Mouse (Mus musculus) liver, adult 2 months (tissue): Measurements from ENCODE around the gene Rgs12. TPM values are rescaled to one million over a fixed set of nuclear protein-coding genes. Genes with fewer than 3 reads are reported as not detected.

ENCODE experiments used
- DNase-seq: peaks from one replicate; pipeline ENCODE4 v3.0.0-alpha.2; 2011; ENCODE audit warnings: low read depth, low spot score; ENCODE audit errors: extremely low read depth
- H3K27ac ChIP-seq: fragments of 200-500 bp; replicated peaks from 2 replicates; pipeline ENCODE4 v1.5.1; 2012; ENCODE audit warnings: low read depth, mild to moderate bottlenecking, control low read depth, inconsistent platforms, low read length; ENCODE audit not compliant: insufficient read depth
- H3K27me3 ChIP-seq: fragments of 200-500 bp; 2 replicates; pipeline ENCODE4 v1.6.1; 2012; ENCODE audit warnings: mild to moderate bottlenecking, moderate library complexity, low read length, inconsistent platforms; ENCODE audit not compliant: control insufficient read depth, insufficient read depth
- H3K36me3 ChIP-seq: fragments of 200-500 bp; 2 replicates; pipeline ENCODE4 v1.6.1; 2012; ENCODE audit warnings: low read length, inconsistent platforms; ENCODE audit not compliant: control insufficient read depth, insufficient read depth
- H3K4me1 ChIP-seq: fragments of 200-500 bp; 2 replicates; pipeline ENCODE4 v1.6.1; 2011; ENCODE audit warnings: low read length; ENCODE audit not compliant: control insufficient read depth, insufficient read depth
- H3K4me3 ChIP-seq: fragments of 200-500 bp; 2 replicates; pipeline ENCODE4 v1.5.1; 2011; ENCODE audit warnings: low read depth, mild to moderate bottlenecking, control low read depth, low read length, moderate library complexity; ENCODE audit not compliant: insufficient read depth
- H3K79me2 ChIP-seq: fragments of 200-500 bp; 2 replicates; pipeline ENCODE4 v1.6.1; 2012; ENCODE audit warnings: inconsistent platforms, mild to moderate bottlenecking, low read length, moderate library complexity; ENCODE audit not compliant: control insufficient read depth, insufficient read depth
- H3K9ac ChIP-seq: fragments of 200-500 bp; 2 replicates; pipeline ENCODE4 v1.6.1; 2012; ENCODE audit warnings: low read depth, mild to moderate bottlenecking, control low read depth, inconsistent platforms, low read length
- CTCF ChIP-seq: fragments of 200-500 bp; IDR thresholded peaks from 2 replicates; pipeline ENCODE4 v1.5.1; 2011; ENCODE audit warnings: low read depth, low read length, control low read depth
- POLR2A ChIP-seq: fragments of 200-500 bp; IDR thresholded peaks from 2 replicates; pipeline ENCODE4 v1.6.1; 2011; ENCODE audit warnings: low read length, control low read depth; ENCODE audit not compliant: insufficient read depth; ENCODE audit errors: extremely low read depth
- WGBS: fragments of 180-500 bp; shearing (Covaris S2); methylation state at CpG from one replicate; pipeline ENCODE4 v1.1.7; 2018; 5-methylcytosine and 5-hydroxymethylcytosine counted together
- polyA plus RNA-seq: library from polyadenylated mRNA; depleted of rRNA; stranded (reverse); fragments of >200 nt; gene quantifications from 2 replicates; pipeline ENCODE4 v1.2.3, GENCODE M21; 2012
- total RNA-seq: library from RNA; depleted of rRNA; stranded (reverse); fragments of >200 nt; gene quantifications from 2 replicates; pipeline ENCODE4 v1.2.3, GENCODE M21; 2014

Rgs12 gene
- total and polyA plus RNA-seq, 2 experiments, result 4.7 to 6.3 TPM

DNA sequence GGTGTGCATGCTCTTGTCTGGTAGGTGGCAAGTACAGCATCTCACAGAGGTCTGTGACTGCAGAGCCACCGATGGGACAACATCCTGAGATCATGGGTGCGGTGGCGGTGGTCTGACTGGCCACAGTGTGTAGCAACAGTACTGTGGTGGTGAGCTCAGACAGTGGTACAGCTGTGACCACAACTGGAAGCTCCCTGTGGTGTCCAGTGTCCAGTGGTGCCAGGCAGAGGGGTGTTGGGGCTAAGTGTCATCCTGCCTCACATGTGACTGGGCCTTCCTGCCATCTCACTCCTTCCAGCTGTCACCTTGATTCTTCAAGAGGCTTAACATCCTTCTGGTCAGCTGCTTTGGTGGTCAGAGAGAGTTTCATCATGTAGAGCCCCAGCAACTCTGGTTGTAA lies 105.4 kb downstream of the Rgs12 start:
- Histone ChIP-seq H3K36me3 (no peaks in the 10 kb centered on the region), H3K4me1 (no peaks in the 10 kb centered on the region), H3K27me3 (peaks cover 2% of the 10 kb centered on the region; the same call in 1 of the 2 replicates), H3K79me2 (no peaks in the 10 kb centered on the region), H3K4me3 (no peak overlapping the region), H3K9ac (no peak overlapping the region), H3K27ac (no peak overlapping the region)
- no peak for TF ChIP-seq POLR2A
- TF ChIP-seq CTCF, result no peak
- no peak for DNase-seq
- 87% methylated on average over 3 of the region's 3 CpGs for WGBS

- TF ChIP-seq CTCF (no peak), POLR2A (no peak)
- WGBS, result 77% methylated on average over 12 of the region's 12 CpGs
- H3K27me3 ChIP-seq, result peaks cover 2% of the 10 kb centered on the region; the same call in 1 of the 2 replicates
- H3K27ac ChIP-seq, result no peak overlapping the region
- no peaks in the 10 kb centered on the region for H3K36me3 ChIP-seq
- no peak overlapping the region for H3K4me3 ChIP-seq
- H3K4me1 ChIP-seq, result no peaks in the 10 kb centered on the region
- no peak overlapping the region for H3K9ac ChIP-seq
- H3K79me2 ChIP-seq, result no peaks in the 10 kb centered on the region
- no peak for DNase-seq
Observed at GRCm38 (mm10) chr5:35055076-35055475, 105.8 kb downstream of the Rgs12 start.

- H3K27ac ChIP-seq, result no peak within 1 kb of the TSS
- 0 out of 2 replicates have a peak, but pooled peaks have one; percentile 5 for TF ChIP-seq CTCF
- no peak for TF ChIP-seq POLR2A
- no peaks in the 10 kb centered on the region for H3K79me2 ChIP-seq
- H3K36me3 ChIP-seq, result no peaks in the 10 kb centered on the region
- 1% methylated on average over 74 of the region's 74 CpGs for WGBS
- no peak within 1 kb of the TSS; the same call in 1 of the 2 replicates for H3K9ac ChIP-seq
- peak within 1 kb of the TSS; percentile 42 for H3K4me3 ChIP-seq
- no peaks in the 10 kb centered on the region for H3K4me1 ChIP-seq
- H3K27me3 ChIP-seq, result peaks cover 2% of the 10 kb centered on the region; the same call in 1 of the 2 replicates
- DNase-seq, result no peak
Observed at GRCm38 (mm10) chr5:35056604-35057432, 107.6 kb downstream of the Rgs12 start, which contains the start of gene Dok7. TSS of gene Dok7 (plus strand) at chr5:35056766.

GRCm38 (mm10) chr5:35057582-35057981 lies 108.3 kb downstream of the Rgs12 start:
- Histone ChIP-seq H3K9ac (no peak overlapping the region), H3K79me2 (no peaks in the 10 kb centered on the region), H3K4me3 (no peak overlapping the region), H3K27ac (no peak overlapping the region), H3K4me1 (no peaks in the 10 kb centered on the region), H3K36me3 (no peaks in the 10 kb centered on the region), H3K27me3 (peaks cover 2% of the 10 kb centered on the region; the same call in 1 of the 2 replicates)
- WGBS, result 36% methylated on average over 4 of the region's 4 CpGs
- no peak for DNase-seq
- TF ChIP-seq CTCF, result no peak
- no peak for TF ChIP-seq POLR2A

GRCm38 (mm10) chr5:35058216-35058615 lies 109.0 kb downstream of the Rgs12 start:
- Histone ChIP-seq H3K4me3 (no peak overlapping the region), H3K27ac (no peak overlapping the region), H3K36me3 (no peaks in the 10 kb centered on the region), H3K9ac (no peak overlapping the region), H3K27me3 (peaks cover 2% of the 10 kb centered on the region; the same call in 1 of the 2 replicates), H3K4me1 (no peaks in the 10 kb centered on the region), H3K79me2 (no peaks in the 10 kb centered on the region)
- WGBS, result 61% methylated on average over 1 of the region's 1 CpGs
- TF ChIP-seq CTCF (no peak), POLR2A (no peak)
- no peak for DNase-seq

GRCm38 (mm10) chr5:35060098-35060497 lies 110.9 kb downstream of the Rgs12 start:
- no peak overlapping the region for H3K27ac ChIP-seq
- no peaks in the 10 kb centered on the region for H3K4me1 ChIP-seq
- no peak for DNase-seq
- no peak overlapping the region for H3K4me3 ChIP-seq
- H3K27me3 ChIP-seq, result peaks cover 2% of the 10 kb centered on the region; the same call in 1 of the 2 replicates
- H3K9ac ChIP-seq, result no peak overlapping the region
- 70% methylated on average over 3 of the region's 3 CpGs for WGBS
- TF ChIP-seq POLR2A, result no peak
- TF ChIP-seq CTCF, result no peak
- no peaks in the 10 kb centered on the region for H3K36me3 ChIP-seq
- H3K79me2 ChIP-seq, result no peaks in the 10 kb centered on the region
